Mouse (Mus musculus) right cerebral cortex, adult 2 months (tissue): Measurements from ENCODE around the gene Acot3.
A peak's percentile ranks its signal among the peaks of the same experiment; 100 is the strongest.

Experiments used
- DNase-seq, 2 experiments: peaks; one replicate each; pipeline ENCODE4 v3.0.0; 2021 to 2022; ENCODE audit warnings: low spot score in 2 of 2

Gene Acot3

GRCm38 (mm10) chr12:84100604-84101492 lies 48.9 kb downstream of the Acot3 start, which contains the start of gene Acot6:
Acot6 (plus strand) TSS chr12:84100654.
- peak; percentile 35 to 41 for DNase-seq

DNA sequence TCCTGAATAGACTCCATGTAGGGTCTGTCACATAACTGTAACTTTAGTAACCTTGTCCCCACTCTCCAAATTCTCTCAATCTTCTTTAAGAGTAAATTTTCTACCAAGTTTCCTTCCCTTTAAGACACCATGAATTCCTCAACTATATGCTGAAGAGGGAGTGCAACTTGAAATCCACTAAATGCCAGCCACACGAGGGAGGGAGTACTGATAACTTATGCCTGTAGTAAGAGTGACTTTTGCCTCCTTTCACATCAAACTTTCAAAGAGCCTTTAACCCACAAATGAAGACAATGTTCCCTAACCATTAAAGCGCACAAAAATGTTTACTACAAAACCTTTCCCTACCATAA lies 49.5 kb downstream of the Acot3 start:
- DNase-seq, result no peak

GRCm38 (mm10) chr12:84107012-84107411 lies 55.1 kb downstream of the Acot3 start:
- DNase-seq, result no peak

DNA sequence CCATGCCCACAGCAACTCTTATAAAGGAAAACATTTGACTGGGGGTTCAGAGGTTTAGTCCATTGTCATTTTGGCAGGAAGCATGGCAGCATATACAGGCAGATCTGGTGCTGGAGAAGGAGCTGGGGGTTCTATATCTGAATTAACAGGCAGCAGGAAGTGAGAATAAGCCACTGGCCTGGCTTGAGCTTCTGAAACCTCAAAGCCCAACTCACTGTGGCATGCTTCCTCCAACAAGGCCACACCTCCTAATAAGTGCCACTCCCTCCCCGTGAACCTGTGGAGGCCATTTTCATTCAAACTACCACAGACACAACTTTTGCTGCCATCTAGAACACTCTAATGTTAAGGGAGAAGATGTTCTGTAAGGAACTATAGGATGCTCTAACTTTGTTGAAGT lies 55.7 kb downstream of the Acot3 start:
- no peak for DNase-seq

DNA sequence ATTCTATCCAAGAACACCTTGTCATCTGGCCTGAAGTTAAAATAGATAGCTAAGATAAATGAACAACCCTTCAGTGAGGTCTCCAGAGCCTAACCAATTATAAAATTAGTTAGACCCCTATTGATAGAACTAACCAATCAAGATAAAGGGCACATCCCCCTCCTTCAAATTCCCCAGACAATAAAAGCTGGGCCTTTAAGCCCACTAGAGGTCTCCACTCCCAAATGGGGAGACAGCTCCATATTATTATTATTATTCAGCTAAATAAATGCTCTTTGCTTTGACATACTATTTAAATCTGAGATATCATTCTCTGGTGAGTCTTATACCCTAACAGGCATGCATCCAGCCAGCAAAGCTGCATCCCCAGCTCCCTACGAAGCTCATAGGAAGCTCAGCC lies 58.0 kb downstream of the Acot3 start:
- no peak for DNase-seq
